Mouse (Mus musculus): ENCODE measurements around the gene Hspa8. TPM values are rescaled to one million over a fixed set of nuclear protein-coding genes. Genes with fewer than 3 reads are reported as not detected.
"Not testable (repeated sequence)": the region's sequence is repeated elsewhere in the genome, so short reads cannot be mapped to it uniquely, and the experiment has no call there.

Hspa8 gene
- total and polyA plus RNA-seq, 3 experiments, result 483 to 3,642 (median 1,343) TPM

GRCm38 (mm10) chr9:40799112-40799511 lies 1.7 kb upstream of the Hspa8 start:
- peaks cover 19% of the 10 kb centered on the region for H3K36me3 ChIP-seq (replicated peaks)
- peaks cover 7% of the 10 kb centered on the region; the same call in 1 of the 2 replicates for H3K27me3 ChIP-seq (ENCODE audit: insufficient read depth, low read length)
- DNase-seq (ENCODE audit: low spot score) (no peak), ATAC-seq (ENCODE audit: extremely low read depth, insufficient number of reproducible peaks, low FRiP score, poor library complexity, severe bottlenecking) (no peak)
- no peak for TF ChIP-seq POLR2AphosphoS5 (IDR thresholded peaks at IDR 0.05; ENCODE audit: insufficient replicate concordance, low read depth, low read length)
- TF ChIP-seq GATA1 (IDR thresholded peaks at IDR 0.05; ENCODE audit: borderline replicate concordance, low read length), result no peak
- TF ChIP-seq CTCF (IDR thresholded peaks at IDR 0.05; ENCODE audit: low read depth, low read length), result no peak
- no peak for TF ChIP-seq TAL1 (conservative IDR thresholded peaks at IDR 0.05; ENCODE audit: low read depth, low read length)
- TF ChIP-seq GATA2 (IDR thresholded peaks at IDR 0.05; ENCODE audit: borderline replicate concordance, low read depth, low read length), result no peak
- H3K4me3 ChIP-seq (ENCODE audit: low read depth, low read length), result peak overlapping the region; percentile 55; the same call in 1 of the 2 replicates
- H3K4me1 ChIP-seq (ENCODE audit: insufficient read depth, low read depth, low read length), result peaks cover 23% of the 10 kb centered on the region
- no peaks in the 10 kb centered on the region for H3K9me3 ChIP-seq (replicated peaks)

- DNase-seq (ENCODE audit: low spot score), result no peak
- Histone ChIP-seq H3K4me3 (ENCODE audit: low read depth, low read length) (peak overlapping the region; percentile 92), H3K27me3 (ENCODE audit: insufficient read depth, low read length) (peaks cover 4% of the 10 kb centered on the region; the same call in 1 of the 2 replicates), H3K36me3 (replicated peaks) (peaks cover 26% of the 10 kb centered on the region), H3K4me1 (ENCODE audit: insufficient read depth, low read depth, low read length) (peaks cover 24% of the 10 kb centered on the region), H3K9me3 (replicated peaks) (no peaks in the 10 kb centered on the region)
- TF ChIP-seq CTCF (IDR thresholded peaks at IDR 0.05; ENCODE audit: low read depth, low read length) (no peak), GATA2 (IDR thresholded peaks at IDR 0.05; ENCODE audit: borderline replicate concordance, low read depth, low read length) (no peak), POLR2AphosphoS5 (IDR thresholded peaks at IDR 0.05; ENCODE audit: insufficient replicate concordance, low read depth, low read length) (no peak), GATA1 (IDR thresholded peaks at IDR 0.05; ENCODE audit: borderline replicate concordance, low read length) (no peak), TAL1 (conservative IDR thresholded peaks at IDR 0.05; ENCODE audit: low read depth, low read length) (no peak)
- ATAC-seq (ENCODE audit: extremely low read depth, insufficient number of reproducible peaks, low FRiP score, poor library complexity, severe bottlenecking), result peak; percentile 40
These were observed 815 bp upstream of the Hspa8 start for GRCm38 (mm10) chr9:40799837-40800501.

- peak overlapping the region; percentile 92 for H3K4me3 ChIP-seq (ENCODE audit: low read depth, low read length)
- not testable (repeated sequence) for DNase-seq (ENCODE audit: low spot score); H3K27me3 ChIP-seq (ENCODE audit: insufficient read depth, low read length); H3K9me3 ChIP-seq (replicated peaks); ATAC-seq (ENCODE audit: extremely low read depth, insufficient number of reproducible peaks, low FRiP score, poor library complexity, severe bottlenecking)
- peaks cover 41% of the 10 kb centered on the region for H3K36me3 ChIP-seq (replicated peaks)
- peaks cover 32% of the 10 kb centered on the region for H3K4me1 ChIP-seq (ENCODE audit: insufficient read depth, low read depth, low read length)
These were observed 1.1 kb downstream of the Hspa8 start for GRCm38 (mm10) chr9:40801614-40802532.

GRCm38 (mm10) chr9:40802533-40802875 lies 1.7 kb downstream of the Hspa8 start:
- not testable (repeated sequence) for H3K27me3 ChIP-seq (ENCODE audit: insufficient read depth, low read length); ATAC-seq (ENCODE audit: extremely low read depth, insufficient number of reproducible peaks, low FRiP score, poor library complexity, severe bottlenecking); DNase-seq (ENCODE audit: low spot score); H3K9me3 ChIP-seq (replicated peaks)
- Histone ChIP-seq H3K4me1 (ENCODE audit: insufficient read depth, low read depth, low read length) (peaks cover 33% of the 10 kb centered on the region), H3K36me3 (replicated peaks) (peaks cover 42% of the 10 kb centered on the region), H3K4me3 (ENCODE audit: low read depth, low read length) (peak overlapping the region; percentile 92)

- not testable (repeated sequence) for H3K9me3 ChIP-seq (replicated peaks); H3K27me3 ChIP-seq (ENCODE audit: insufficient read depth, low read length); DNase-seq (ENCODE audit: low spot score); ATAC-seq (ENCODE audit: extremely low read depth, insufficient number of reproducible peaks, low FRiP score, poor library complexity, severe bottlenecking)
- Histone ChIP-seq H3K4me1 (ENCODE audit: insufficient read depth, low read depth, low read length) (peaks cover 17% of the 10 kb centered on the region), H3K36me3 (replicated peaks) (peaks cover 42% of the 10 kb centered on the region), H3K4me3 (ENCODE audit: low read depth, low read length) (peak overlapping the region; percentile 33; the same call in 1 of the 2 replicates)
These were observed 3.8 kb downstream of the Hspa8 start for GRCm38 (mm10) chr9:40804576-40804975.

GRCm38 (mm10) chr9:40805263-40805662 lies 4.5 kb downstream of the Hspa8 start:
- ATAC-seq (ENCODE audit: extremely low read depth, insufficient number of reproducible peaks, low FRiP score, poor library complexity, severe bottlenecking) (no peak), DNase-seq (ENCODE audit: low spot score) (no peak)
- Histone ChIP-seq H3K36me3 (replicated peaks) (peaks cover 42% of the 10 kb centered on the region), H3K27me3 (ENCODE audit: insufficient read depth, low read length) (no peaks in the 10 kb centered on the region), H3K4me3 (ENCODE audit: low read depth, low read length) (no peak overlapping the region), H3K9me3 (replicated peaks) (no peaks in the 10 kb centered on the region), H3K4me1 (ENCODE audit: insufficient read depth, low read depth, low read length) (peaks cover 13% of the 10 kb centered on the region)
- TF ChIP-seq POLR2AphosphoS5 (IDR thresholded peaks at IDR 0.05; ENCODE audit: insufficient replicate concordance, low read depth, low read length) (no peak), CTCF (IDR thresholded peaks at IDR 0.05; ENCODE audit: low read depth, low read length) (0 out of 2 replicates have a peak, but pooled peaks have one; percentile 29)
